Mouse (Mus musculus): ENCODE measurements around the gene Pitpnb.
A peak's percentile ranks its signal among the peaks of the same experiment; 100 is the strongest.

Pitpnb gene

DNA sequence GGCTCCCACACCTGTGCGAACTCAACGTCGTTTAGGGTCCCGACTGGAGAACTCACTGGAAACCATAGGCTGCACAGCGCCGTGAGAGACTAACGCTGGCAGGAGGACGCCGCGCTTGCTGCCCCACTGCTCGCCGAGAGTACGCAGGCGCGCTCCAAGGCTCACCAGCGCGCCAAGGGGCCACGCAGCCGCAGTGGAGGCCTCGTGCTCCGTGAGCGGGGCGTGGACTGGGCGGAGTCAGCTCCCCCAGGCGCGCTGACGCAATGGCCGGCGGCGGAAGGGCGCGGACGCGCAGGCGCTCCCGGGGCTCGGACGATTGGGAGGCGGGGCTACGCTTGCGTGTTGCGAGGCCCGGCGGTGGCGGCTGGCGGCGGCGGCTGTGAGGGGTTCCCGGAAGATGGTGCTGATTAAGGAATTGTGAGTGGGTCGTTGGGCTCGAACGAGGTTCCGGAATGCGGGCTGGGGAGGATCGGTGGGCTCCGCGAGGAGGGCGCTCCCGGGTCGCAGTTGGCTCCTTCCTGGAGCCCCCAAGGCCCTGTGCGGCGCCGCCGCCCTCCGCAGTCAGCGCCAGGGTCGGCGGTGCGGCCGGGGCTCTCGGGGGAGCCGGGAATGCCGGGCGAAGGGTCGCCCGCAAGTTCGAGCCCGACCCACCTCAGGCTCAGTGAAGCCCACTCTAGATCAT, at the start of gene Pitpnb:
Gene Pitpnb, plus strand, starts transcription at position 347 of the 682 bp plus-strand sequence.
- peak; percentile 98 for DNase-seq

DNA sequence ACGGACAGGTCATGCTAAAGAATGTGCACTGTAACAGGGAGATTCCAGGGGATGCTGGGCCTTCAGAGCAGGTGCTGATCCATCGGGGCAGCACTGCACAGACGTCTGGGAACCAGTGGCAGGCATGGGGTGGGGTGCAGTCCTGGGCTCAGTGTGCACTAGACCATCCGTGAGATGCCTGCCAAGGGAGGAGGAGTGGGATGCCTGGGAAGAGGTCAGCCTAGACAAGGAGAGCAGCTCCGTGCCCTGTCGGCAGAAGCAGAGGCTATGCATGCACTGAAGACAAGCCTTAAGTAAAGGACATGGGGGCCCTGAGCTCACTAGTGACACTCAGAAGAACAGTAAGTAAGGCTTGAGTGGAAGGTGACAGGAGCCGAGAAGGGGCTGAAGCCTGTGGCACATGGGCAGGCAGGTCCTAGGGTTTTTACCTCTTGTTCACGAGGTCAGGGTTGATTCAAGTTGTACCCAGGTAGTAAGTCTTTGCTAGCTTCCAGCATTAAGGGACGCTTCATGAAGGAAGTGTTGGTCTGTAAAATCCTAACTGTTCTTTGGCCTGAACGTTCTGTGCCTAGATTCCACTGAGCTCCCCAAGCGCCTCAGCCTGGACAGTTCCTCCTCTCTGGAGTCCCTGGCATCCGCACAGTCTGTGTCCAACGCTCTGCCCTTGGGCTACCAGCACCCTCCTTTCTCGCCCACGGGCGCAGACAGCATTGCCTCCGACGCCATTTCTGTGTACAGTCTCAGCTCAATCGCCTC, 46.0 kb upstream of the Pitpnb start:
- no peak for DNase-seq

GRCm38 (mm10) chr5:111287571-111287970, 43.0 kb upstream of the Pitpnb start:
- no peak for DNase-seq

- DNase-seq: no peak
These were observed 42.1 kb upstream of the Pitpnb start for GRCm38 (mm10) chr5:111288486-111288885.

DNA sequence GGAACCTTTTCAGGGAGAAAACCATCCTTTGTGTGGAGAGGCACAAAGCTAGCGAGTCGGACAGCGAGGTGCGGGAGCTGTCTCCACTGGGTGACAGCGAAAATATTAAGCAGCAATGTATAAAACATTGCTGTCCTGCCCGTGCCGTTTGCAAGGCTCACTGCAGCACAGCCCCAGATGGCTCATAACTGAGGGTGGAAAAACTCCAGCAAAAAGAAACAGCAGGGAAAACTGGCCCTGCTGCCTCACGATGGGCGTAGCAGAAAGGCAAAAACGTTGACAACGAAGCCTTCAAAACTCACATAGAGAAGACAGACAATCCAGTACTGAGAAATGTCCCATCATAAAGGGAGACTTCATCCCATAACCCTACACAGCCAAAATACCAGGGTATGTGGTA, 40.5 kb upstream of the Pitpnb start:
- DNase-seq: no peak

- peak; percentile 51 for DNase-seq
These were observed 38.9 kb upstream of the Pitpnb start for GRCm38 (mm10) chr5:111291639-111292038.

DNA sequence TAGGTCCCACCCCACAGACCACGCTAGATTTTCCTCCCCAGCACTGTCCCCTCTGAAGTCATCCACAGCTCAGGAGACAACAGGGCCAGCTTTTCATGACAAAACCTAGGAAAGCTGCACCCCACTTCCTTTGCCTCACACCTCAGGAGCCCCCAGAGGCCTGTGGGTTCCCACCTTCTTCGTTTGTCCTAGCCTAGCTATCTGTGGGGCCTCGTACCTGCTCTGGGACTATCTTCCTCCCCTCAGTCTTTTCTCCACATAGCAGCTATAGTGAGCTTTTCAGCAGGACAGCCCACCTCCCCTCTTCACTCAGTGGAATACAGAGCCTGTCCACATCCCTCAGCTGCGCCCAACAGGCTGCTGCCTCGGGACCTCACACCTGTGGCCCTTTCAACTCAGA, 32.8 kb upstream of the Pitpnb start:
- no peak for DNase-seq

GRCm38 (mm10) chr5:111298706-111299105, 31.9 kb upstream of the Pitpnb start:
- DNase-seq: no peak

- DNase-seq: no peak
These were observed 29.8 kb upstream of the Pitpnb start for GRCm38 (mm10) chr5:111300776-111301175.

DNA sequence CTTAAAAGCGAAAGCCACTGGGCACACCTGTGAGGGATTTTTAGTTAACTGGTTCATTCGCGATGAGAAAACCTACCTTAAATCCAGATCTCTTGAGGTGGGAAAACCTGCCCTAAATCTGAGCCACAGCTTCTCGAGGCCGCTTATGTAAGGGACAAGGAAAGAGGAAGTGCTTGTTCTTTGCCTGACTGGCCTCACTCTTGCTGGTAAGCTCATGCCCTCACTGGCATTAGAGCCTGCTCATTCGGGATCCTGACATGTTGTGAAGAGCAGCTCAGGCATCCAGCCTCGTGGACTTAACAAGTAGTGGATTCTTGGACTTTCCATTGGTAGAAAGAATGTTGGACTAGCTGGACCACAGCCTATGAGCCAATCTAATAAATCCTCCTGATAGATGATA, 28.8 kb upstream of the Pitpnb start:
- no peak for DNase-seq

- DNase-seq: no peak
These were observed 25.8 kb upstream of the Pitpnb start for GRCm38 (mm10) chr5:111304730-111305129.

DNA sequence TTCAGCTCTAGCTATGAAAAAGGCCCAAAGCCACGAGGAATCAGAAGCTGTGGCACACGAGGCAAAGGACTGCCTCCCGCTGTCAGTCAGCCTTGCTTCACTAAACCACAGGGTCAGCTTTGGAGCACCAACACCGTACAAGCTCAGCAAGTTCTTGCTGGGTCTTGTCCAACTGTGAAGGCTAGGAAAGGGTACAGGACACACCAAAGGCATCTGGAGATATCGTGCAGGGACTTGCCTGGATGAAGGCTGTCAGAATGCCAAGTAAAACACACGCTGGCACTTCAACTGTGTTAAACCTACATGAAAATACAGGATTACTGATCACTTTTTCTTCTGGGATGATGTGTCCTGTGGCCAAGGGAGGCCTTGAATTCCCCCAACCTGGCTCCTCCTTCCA, 20.4 kb upstream of the Pitpnb start:
- DNase-seq: no peak

DNA sequence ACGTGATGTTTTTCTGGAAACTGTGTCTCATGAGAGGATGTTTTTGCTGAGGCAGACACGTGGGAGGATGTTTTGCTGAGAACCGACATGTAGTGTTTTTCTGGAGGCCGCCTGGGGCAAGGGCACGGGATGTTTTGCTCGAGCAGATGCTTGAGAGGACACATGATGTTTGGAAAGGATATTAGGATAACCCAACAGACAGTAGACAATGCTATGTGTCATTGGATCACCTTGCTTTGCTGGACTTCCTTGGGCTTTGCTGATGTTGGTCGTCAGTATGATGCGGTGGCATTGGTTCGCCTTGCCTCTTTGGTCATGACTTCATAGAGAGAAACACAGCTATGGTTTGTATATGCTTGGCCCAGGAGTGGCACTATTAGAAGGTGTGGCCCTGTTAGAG, 16.7 kb upstream of the Pitpnb start:
- no peak for DNase-seq

DNA sequence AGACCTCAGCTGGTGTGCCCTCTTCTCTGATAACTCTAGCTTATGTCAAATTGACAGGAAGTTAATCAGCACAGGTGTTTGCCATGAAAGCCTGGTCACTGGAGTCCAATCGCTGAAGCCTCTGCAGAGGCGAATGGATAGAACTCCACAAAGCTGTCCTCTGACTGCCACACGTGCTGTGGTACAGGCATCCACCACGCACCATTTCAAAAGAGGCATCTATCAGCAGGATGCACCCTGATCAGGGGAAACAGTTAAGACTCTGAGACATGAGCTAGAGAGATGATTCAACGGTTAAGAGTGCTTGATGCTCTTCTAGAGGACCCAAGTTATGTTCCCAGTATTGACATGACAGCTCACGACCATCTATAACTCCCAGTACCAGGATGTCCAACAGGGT, 15.5 kb upstream of the Pitpnb start:
- no peak for DNase-seq

DNA sequence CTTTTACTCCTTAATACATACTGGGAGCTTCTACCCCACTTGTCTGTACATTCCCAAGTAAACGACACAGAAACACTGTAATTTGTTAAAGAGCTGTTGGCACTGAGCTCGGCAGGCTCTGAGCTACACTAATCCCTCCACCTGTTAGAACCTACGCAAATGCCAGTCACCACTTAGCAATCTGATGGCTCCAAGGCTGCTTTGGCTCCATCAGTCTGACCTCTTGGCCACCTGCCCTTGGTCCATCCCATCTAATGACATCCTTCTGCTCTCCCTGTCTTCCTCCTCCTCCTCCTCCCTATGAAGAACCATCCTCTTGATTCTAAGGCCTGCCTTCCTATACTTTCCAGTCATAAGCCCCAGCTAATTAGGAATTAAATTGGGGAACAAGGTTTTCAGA, 13.0 kb upstream of the Pitpnb start:
- no peak for DNase-seq

DNA sequence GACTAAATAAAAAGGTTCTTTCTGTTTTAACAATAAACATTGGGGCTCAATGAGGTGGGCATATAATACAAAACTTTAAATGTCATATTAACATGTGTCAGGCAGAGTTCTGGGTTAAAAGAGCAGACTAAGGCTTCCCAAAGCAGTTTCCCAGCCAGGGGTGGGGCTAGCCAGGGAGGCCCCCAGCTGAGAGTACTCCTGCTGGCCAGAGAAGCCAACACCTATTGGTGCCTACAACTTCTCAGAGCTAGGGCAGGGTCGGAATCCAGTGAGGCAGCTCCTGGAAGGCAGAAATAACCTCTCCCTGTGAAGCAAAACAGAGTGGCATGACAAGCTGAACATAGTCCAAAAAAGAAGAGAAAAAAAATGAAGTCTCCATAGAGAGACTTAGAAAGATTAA, 11.6 kb upstream of the Pitpnb start:
- no peak for DNase-seq

DNA sequence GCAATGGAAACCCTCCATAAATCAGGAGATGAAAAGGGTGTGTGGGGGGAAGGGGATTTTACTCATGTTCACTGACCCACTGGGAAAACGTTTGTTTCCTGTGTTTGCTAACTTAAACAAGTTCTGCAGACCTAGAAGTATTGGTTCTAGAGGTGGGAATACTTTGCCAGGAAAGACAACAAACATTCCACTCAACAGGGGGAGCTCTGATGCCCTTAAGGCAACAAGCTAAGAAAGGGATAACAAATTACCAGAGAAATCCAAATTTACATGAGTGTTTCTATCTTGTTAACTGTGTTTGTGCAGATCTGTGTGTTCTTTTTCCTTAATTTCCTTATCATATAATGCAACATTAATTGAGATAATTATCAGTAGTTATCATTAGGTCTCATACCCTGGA, 4.8 kb upstream of the Pitpnb start:
- DNase-seq: no peak

GRCm38 (mm10) chr5:111327420-111327819, 3.1 kb upstream of the Pitpnb start:
- no peak for DNase-seq

DNA sequence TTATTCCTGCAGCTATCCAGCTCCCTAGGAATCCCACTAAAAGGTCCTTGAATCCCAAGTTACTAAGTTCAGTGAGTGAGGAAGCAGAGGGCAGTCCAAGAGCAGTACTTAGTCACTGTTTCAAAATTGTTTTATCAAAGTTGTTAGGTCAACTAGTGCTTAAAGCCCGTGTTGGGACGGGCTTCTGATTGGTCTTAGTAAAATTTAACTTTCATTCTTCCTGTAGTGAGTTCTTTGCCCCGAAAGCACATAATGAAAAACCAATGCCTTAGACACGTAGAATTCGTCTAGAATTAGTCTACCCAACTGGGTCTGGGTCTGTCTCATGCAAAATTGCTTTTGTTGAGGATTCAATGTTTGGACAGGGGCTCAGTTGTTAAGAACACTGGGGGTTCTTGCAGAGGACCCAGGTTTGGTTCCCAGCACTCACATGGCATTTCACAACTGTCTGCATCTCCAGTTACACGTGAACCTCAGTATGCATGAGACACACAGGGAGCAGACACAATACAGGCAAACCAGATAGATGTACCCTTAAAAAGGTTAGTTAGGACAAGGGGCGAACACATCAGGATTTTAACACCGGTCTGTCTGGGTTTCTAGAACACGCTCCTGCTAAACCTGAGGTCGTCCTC, 664 bp upstream of the Pitpnb start:
- no peak for DNase-seq

- DNase-seq: no peak
These were observed 504 bp downstream of the Pitpnb start for GRCm38 (mm10) chr5:111331099-111331435.

GRCm38 (mm10) chr5:111335939-111336691, 5.6 kb downstream of the Pitpnb start:
- DNase-seq: no peak

- peak; percentile 76 for DNase-seq
These were observed 11.0 kb downstream of the Pitpnb start for GRCm38 (mm10) chr5:111341609-111342008.

DNA sequence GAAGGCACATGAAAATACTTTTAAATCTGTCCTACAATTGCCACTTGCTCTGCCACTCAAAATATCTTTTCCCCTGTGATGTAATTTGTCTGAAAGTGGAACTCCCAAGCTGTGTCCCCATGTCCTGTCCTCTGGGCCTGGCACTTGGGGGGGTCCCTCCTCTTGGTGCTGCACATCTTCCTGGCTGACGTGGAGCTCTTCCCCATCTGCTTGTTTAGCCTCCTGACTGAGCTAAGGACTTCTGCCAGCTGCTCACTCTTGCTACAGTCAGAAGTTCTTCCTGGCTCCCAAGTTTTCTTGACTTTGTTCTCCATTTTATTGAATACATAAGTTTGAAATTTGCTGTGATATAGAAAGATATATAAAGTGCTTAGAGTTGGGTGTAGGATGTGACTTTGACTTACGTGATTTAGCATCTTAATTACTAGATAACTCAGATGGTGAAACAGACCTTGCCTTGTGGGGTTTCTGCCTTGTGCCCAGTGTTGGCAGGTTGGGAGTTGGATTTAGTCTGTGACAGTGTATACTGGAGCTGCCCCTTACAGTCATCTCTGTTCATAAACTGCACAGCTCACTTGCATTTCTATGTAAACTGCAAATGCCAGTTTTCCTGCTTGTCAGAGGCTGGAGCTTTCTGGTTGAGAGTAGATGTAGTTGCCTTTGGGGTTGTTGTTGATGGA, 14.3 kb downstream of the Pitpnb start:
- DNase-seq: no peak
